Mouse (Mus musculus): ENCODE data around the gene Serpina7.

The Serpina7 gene

GRCm38 (mm10) chrX:139085077-139085476 is at the start of gene Serpina7:
Gene Serpina7, minus strand, starts transcription at chrX:139085236.
- DNase-seq (ENCODE audit: low read depth in 1 of 2, low spot score in 2 of 2), result no peak

GRCm38 (mm10) chrX:139134031-139134430 is 49.0 kb upstream of the Serpina7 start:
- DNase-seq (ENCODE audit: low read depth in 1 of 2, low spot score in 2 of 2), result no peak

GRCm38 (mm10) chrX:139097197-139097596 is 12.2 kb upstream of the Serpina7 start:
- DNase-seq (ENCODE audit: low read depth in 1 of 2, low spot score in 2 of 2), result no peak

GRCm38 (mm10) chrX:139085943-139086342 is 907 bp upstream of the Serpina7 start, which contains the start of gene 4930513O06Rik:
Gene 4930513O06Rik, plus strand, starts transcription at chrX:139086243.
- no peak for DNase-seq (ENCODE audit: low read depth in 1 of 2, low spot score in 2 of 2)

GRCm38 (mm10) chrX:139078493-139078892 is 6.5 kb downstream of the Serpina7 start:
- DNase-seq (ENCODE audit: low read depth in 1 of 2, low spot score in 2 of 2), result no peak

- no peak for DNase-seq (ENCODE audit: low read depth in 1 of 2, low spot score in 2 of 2)
Observed at GRCm38 (mm10) chrX:139064078-139064477, 21.0 kb downstream of the Serpina7 start.

GRCm38 (mm10) chrX:139053149-139053548 is 31.9 kb downstream of the Serpina7 start:
- DNase-seq (ENCODE audit: low read depth in 1 of 2, low spot score in 2 of 2), result no peak

- DNase-seq (ENCODE audit: low read depth in 1 of 2, low spot score in 2 of 2), result no peak
Observed at GRCm38 (mm10) chrX:139051976-139052375, 33.1 kb downstream of the Serpina7 start.

- DNase-seq (ENCODE audit: low read depth in 1 of 2, low spot score in 2 of 2), result no peak
Observed at GRCm38 (mm10) chrX:139041148-139041547, 43.9 kb downstream of the Serpina7 start.

GRCm38 (mm10) chrX:139039314-139039713 is 45.7 kb downstream of the Serpina7 start:
- no peak for DNase-seq (ENCODE audit: low read depth in 1 of 2, low spot score in 2 of 2)

- no peak for DNase-seq (ENCODE audit: low read depth in 1 of 2, low spot score in 2 of 2)
Observed at GRCm38 (mm10) chrX:139037666-139038065, 47.4 kb downstream of the Serpina7 start.
